Mouse (Mus musculus): Measurements from ENCODE around the gene Ctsc.

Ctsc gene

DNA sequence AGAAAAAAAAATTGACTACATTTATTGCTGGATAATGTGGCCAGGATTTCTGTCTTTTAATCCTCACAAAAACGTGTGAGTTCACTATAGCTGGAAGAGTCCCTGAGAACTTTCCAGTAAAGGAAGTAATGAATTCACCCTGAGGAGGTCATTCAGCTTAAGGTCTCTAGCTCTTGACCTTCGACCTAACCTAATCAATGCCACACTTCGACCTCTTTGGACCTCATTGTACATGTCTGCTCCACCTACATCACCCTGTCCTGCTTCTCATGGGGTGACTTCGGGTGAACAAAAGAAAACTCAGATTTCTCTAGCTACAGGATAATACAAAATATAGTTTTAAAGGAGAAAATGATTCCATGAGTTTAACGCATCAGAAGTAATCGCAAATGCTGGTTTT is 16.0 kb downstream of the Ctsc start:
- in situ Hi-C loops (cut with MboI; ENCODE audit: low sequenced_read_pairs), result no loop called here

DNA sequence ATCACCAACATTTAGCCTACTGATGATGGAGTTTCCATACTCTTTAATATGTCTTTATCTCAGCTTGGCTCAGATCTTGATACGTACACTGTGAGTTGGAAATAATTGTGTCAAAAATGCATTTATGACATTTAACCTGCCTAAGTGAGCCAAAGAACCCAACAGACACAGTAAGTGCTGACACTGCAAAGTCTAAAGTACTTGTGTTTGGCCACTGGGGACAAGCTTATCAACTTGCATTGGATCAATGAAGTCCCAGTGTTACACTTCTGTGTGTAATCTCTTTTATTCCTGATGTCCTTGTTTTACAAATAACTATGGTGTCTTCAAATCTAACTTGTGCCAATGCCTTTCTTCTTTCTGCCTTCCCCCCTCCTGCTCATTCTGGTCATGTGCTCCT is 18.1 kb downstream of the Ctsc start:
- in situ Hi-C loops (cut with MboI; ENCODE audit: low sequenced_read_pairs), result no loop called here

DNA sequence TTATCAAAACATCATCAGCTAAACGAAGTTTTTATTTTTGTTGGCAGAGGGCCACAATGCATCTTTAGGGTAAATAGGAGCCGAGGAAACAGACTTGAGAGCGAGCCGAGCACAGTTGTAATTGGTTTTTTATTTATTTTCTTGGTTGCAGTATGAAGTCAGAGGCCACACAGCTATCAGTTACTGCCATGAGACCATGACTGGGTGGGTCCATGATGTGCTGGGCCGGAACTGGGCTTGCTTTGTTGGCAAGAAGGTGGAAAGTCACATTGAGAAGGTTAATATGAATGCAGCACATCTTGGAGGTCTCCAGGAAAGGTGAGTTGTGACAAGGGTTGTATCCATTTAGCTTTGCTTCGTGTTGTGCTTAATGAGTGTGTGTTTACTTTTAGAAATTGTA is 19.0 kb downstream of the Ctsc start:
- in situ Hi-C loops (cut with MboI; ENCODE audit: low sequenced_read_pairs), result no loop called here

DNA sequence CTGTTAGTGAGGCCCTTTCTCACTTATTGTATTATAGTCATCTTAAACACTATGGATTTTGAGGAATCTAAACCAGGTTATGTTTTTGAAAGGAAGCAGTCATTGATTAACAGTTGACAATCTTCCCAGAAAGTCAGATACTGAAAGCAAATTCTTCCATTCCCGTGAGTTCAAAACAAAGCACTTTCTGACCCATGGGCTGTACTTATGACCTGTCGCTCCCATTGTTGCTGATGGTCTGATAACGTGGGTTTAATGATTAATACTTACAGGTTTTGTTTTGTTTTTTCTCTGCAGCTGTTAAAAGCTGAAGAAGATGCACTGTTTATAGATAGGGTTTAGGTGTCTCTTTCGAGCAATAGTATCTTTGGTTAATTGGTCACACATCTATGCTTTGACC is 27.9 kb downstream of the Ctsc start:
- in situ Hi-C loops (cut with MboI; ENCODE audit: low sequenced_read_pairs), result loop anchor here (25.0 kb wide), 1 partner anchor 232 kb away; no protein-coding TSS in a partner anchor

DNA sequence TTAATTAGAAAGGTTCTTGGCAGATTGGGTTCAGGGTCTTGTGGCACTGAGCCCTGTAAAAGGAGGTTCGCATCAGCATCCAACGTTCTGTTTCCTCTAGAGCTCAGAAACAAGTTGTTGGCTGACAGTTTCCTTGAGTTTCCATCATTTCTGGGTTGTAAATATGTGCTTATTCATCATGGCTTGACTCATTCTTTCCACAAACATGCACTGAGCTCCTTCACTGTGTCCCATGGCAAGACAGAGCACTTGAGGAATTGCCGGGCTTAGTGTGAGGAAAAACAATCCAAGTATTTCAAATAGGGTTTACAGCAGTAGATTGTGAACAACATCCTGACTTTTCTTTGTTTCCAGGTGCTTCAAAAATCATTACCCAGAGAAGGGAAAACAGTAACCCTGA is 28.8 kb downstream of the Ctsc start:
- in situ Hi-C loops (cut with MboI; ENCODE audit: low sequenced_read_pairs), result loop anchor here (25.0 kb wide), 1 partner anchor 231 kb away; no protein-coding TSS in a partner anchor

DNA sequence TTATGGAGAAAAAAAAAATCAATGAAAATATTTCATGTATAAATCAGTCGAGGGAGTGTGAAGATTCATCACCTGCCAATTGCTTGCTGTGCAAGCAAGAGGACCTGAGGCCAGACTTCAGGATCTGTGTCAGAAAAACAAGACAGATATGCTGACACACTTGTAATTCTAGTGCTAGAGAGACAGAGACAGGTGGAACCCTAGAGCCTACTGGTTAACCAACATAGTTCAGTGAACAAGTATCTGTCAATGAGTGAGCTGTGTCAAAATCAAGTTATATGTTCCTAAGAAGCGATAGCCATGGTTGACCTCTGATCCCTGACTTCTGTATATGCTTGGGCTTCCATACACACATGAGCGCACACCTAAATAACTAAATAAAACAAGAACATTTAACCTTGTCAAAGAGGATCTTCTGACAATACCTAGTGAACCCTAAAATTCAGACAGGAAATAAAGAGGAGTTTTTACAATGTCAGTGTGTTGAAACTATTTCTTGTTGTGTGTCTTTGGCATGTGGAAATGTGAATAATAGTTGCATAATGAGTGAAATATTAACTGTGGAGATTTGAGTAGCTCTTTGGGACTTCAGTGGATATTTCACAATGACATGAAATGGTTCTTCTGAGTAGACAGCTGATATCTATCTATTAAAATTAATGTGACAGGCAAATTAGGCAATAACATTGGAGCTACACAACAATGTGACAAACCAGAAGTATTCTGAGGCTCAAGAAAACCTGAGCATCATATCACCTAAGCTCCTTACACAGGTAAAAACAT is 32.7 kb downstream of the Ctsc start:
- in situ Hi-C loops (cut with MboI; ENCODE audit: low sequenced_read_pairs), result loop anchor here (25.0 kb wide), 1 partner anchor 227 kb away; no protein-coding TSS in a partner anchor

DNA sequence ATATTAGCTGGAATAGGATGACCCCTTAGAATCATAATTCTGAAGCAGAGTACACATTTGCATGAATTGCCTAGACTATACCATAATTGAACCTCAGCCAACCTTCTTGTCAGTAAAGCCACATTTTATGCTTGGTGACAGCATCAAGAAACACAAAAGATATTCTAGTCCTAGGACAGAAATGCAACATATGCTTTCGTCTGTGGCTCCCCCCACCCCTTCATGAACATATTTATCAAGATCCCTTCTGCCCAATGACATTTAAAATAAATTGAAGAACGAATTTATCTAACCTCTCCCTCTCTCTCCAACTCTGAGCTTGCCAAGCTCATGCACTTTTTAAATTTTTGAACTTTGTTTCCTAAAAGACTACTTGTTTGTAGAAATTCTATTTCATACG is 38.5 kb downstream of the Ctsc start:
- in situ Hi-C loops (cut with MboI; ENCODE audit: low sequenced_read_pairs), result loop anchor here (25.0 kb wide), 1 partner anchor 221 kb away; no protein-coding TSS in a partner anchor

DNA sequence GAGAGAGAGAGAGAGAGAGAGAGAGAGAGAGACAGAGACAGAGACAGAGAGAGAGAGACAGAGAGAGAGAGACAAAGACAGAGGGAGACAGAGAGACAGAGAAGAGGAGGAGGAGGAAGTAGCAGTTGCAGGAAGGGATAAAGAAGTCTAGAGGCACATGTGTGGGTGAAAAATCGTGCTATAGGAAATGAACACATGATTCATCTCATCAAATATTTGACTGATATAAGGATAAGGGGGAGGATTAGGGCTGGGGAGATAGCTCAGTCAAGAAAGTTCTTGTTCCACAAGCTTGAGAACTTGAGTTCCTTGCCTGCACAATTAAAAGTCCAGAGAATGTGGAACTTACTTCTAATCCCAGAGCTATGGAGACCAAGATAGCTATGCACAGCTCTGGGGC is 40.6 kb downstream of the Ctsc start:
- in situ Hi-C loops (cut with MboI; ENCODE audit: low sequenced_read_pairs), result loop anchor here (25.0 kb wide), 1 partner anchor 219 kb away; no protein-coding TSS in a partner anchor

DNA sequence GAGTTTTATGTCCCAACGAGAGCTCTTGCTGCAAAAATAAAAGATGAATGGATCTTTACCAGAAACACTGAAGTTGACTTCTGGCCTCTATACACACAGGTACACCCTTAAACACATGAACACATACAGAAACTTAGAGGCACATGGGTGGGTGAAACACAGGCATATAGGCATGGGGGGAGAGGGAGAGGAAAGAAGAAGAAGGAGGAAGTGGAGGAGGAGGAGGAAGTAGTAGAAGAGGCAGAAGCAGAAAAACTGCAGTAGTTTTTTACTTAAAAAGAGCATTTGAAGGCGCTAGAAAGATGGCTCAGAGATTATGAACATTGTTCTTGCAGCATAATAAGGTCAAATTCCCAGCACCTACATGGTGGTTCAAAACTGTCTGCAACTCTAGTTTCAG is 41.0 kb downstream of the Ctsc start:
- in situ Hi-C loops (cut with MboI; ENCODE audit: low sequenced_read_pairs), result loop anchor here (25.0 kb wide), 1 partner anchor 218 kb away; no protein-coding TSS in a partner anchor

DNA sequence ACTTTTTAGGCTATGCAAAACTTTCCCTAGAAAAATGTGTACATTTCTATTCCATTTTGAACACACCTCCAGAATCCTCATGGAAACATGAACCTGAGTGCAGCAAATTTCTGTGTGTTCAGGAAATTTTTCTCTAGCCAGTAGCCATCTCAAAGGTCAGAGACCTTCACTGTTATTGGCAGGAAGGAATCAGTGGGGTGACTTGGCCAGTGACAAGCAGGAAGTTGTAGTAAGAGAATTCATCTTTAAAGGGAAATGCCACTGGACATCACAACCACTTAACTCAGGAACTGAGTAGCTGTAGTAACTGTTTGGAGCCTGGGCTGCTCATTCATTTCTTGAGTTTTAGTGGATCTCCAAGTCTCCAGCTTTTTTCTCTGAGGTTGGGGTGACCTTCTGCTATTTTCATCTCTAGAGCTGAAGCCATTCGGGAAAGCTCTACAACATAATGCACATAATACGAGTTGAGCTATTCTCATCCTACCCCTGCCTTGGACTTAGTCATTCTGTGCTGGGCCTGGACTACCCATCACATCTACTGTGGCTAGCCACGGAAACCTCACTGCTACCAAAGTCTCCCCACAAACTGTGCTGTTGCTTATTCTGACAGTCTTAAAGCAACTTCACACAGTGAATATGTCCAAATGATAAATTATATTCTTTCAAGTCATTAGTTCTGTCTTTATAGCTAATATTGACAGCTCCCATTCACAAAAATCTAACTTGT is 41.7 kb downstream of the Ctsc start:
- in situ Hi-C loops (cut with MboI; ENCODE audit: low sequenced_read_pairs), result loop anchor here (25.0 kb wide), 1 partner anchor 218 kb away; no protein-coding TSS in a partner anchor

DNA sequence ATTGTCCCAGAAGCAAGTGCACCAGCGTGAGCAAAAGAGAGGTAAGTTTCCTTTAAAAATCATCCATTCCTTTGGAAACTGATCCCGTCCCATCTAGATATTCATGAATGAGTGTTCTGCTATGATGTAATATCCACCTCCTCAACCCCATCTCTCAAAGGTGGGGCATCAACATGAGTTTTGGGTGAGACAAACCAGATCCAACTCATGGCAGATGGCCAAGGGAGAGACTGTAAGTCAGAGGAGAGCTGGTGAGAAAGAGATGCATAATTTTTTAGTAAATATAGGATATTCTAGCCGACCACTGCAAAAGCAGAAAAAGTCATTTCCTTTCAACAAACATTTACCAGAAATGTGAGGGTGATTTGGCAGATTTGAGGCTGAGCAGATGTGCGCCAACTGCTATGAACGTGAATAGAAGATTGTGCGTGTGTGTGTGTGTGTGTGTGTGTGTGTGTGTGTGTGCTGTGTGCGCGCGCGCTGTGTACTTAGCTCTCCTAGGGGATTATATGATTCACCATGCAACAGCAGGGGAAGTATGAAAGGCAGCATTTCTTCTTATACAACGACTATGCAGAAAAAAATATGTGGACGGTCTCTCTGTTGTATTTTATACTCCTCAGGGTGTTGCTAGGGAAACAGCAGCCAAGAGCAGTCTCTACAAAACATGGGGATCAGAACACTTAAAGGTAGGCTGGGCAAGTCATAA is 42.9 kb downstream of the Ctsc start:
- in situ Hi-C loops (cut with MboI; ENCODE audit: low sequenced_read_pairs), result loop anchor here (25.0 kb wide), 1 partner anchor 217 kb away; no protein-coding TSS in a partner anchor

DNA sequence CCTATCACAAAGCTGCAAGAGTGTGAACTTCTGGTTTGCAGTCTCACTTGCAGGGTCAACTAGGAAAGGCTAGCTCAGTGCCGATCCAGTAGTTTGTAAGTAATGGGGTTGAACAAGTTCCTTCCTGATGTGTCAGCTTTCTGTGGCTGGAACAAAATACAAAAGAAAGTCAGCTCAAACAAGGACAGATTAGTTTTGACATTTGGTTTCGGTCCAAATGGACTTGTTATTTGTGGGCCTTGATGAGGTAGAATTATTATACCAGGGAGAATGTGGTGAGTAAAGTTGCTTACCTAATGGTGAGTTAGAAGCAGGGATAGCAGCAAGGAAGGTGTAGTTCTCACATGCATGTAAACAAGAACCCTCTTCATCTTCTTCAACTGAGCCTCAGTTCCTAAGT is 44.5 kb downstream of the Ctsc start:
- in situ Hi-C loops (cut with MboI; ENCODE audit: low sequenced_read_pairs), result loop anchor here (25.0 kb wide), 1 partner anchor 215 kb away; no protein-coding TSS in a partner anchor

DNA sequence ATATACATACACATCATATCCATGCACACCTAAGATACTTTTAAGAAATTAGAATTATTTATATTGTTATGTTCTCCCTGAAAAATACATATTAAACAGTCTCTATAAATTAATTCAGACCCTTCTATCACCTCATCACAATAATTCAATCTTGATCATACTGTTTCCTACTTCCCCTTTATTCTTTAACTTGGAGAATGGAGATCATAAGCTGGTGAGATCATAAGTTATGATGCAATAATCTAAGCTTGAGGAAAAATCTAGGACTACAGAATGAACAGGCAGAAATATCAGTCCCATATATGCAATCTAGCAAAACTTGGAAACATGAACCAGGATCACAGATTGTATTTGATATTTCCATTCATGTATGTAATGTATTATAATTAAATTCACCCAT is 49.6 kb downstream of the Ctsc start:
- in situ Hi-C loops (cut with MboI; ENCODE audit: low sequenced_read_pairs), result no loop called here

DNA sequence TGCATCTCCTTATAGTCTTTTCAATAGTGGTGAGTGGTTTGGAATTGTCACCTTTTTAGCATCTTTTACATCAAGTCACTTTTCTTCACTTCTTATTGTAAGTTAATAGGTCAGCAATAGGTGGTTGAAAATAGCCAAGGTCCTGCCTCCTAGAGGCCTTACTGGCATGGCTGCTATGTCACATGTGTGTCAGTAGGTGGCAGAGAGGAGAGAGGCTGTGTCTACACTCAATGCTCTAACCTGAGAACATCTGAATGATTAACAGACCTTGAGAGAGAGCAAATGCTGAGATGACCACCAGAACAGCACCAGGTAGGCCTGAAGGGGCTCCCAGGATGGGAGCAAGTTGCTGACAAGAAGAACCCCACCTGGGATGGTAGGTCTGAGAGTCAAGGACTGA is 65.9 kb downstream of the Ctsc start:
- in situ Hi-C loops (cut with MboI; ENCODE audit: low sequenced_read_pairs), result no loop called here

DNA sequence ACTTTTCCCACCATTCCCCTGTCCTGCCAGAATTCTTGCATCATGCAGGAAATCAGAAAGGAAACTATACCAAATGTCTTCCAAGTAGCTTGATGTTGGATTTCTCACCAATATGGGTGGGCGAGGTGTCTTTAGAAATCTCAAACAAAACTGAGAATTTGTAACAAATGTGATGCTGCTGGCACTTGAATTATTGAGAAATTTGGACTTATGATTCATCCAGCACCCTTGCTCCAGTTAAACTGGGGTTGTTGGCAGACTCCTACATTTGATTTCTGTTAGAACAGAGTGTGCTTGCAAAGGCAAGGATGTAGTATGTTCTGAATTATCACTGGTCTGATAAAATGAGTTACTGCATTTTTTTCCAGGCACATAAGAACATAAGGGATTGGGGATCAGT is 68.2 kb downstream of the Ctsc start:
- in situ Hi-C loops (cut with MboI; ENCODE audit: low sequenced_read_pairs), result no loop called here

DNA sequence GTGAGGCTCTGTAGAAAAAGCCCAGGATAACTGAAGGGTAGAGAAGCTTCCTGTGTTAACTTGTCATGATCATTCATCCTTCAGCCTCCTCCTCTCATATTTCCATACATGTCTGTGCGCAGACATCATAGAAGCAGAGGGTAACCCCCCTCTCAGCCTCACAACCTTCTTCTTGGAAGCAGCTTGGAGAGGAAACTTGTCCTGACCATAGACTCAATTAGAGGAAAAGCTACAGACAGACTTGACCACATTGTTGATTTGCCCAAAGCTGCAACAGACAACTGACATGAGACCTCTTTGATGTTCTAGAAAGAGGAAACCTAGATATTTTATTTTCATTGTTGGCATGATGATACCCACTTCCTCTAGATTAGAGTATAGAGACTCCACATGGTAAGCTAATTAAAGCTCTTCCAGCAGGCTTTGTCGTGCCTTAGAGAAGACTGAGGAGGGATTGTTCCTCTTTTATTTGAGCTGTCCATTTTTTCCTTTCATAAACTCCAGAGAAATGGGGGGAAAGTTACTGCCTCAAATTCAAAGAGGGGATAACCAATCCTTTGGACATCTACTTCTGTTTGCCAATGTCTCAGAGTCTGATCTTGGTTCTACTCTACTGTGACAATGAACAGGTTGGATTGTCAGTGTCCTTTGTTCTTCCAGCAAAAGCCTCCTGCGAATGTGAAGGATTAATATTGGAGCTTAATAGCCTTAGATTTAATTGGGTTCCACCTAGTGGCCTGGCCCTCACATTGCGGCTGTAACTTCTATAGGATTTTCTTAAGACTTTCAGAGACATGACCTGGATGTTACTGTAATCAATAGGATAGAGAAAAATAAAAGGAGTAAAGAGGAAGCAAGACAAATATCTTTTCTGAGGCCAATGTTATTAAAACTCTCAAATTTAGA is 79.2 kb downstream of the Ctsc start:
- in situ Hi-C loops (cut with MboI; ENCODE audit: low sequenced_read_pairs), result no loop called here

DNA sequence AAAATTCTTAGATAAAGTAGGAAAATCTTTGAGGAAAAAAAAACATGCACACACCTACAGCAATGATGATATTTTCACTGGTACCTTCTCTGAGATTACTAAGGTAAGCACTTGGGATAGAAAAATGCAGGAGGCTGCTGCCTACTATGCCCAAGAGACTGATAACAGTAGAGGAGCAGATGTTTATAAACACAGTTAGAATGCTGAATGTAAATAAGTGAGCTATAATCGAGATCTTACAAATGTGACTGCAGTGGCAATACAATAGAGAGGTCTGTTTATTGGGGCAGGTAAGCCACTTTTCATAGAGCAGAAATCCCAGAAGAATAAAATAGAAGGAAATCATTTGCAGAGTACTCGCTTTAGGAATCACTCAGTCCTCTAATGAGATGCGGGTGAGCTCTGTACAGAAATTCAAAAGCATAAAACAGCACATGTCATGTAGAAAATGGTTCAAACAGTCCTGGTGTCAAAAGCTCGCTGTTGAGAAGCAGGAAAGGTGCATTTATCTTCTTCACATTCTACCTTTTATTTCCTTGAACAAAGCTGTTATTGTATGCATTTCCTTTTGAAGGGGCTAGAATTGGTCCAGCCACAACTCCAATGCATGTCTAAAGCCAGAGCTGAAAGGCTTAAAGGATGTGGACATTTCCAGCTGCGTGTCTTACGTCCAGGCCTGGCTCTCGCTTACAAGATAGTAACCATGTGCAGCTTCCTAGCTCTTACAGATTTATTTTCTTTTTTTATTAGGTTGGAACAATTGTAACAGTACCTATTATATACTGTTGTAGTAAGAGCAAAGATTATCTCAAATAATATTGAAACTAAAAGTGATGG is 80.4 kb downstream of the Ctsc start:
- in situ Hi-C loops (cut with MboI; ENCODE audit: low sequenced_read_pairs), result no loop called here

All from CH12F3 (cell line).